Mouse (Mus musculus): ENCODE data around the gene Zfp992. TPM values are rescaled to one million over a fixed set of nuclear protein-coding genes. Genes with fewer than 3 reads are reported as not detected.
"Not testable (repeated sequence)": the region's sequence is repeated elsewhere in the genome, so short reads cannot be mapped to it uniquely, and the experiment has no call there.

The Zfp992 gene
- polyA plus RNA-seq, 1 experiment from 2014 or later, result 5.6 TPM

DNA sequence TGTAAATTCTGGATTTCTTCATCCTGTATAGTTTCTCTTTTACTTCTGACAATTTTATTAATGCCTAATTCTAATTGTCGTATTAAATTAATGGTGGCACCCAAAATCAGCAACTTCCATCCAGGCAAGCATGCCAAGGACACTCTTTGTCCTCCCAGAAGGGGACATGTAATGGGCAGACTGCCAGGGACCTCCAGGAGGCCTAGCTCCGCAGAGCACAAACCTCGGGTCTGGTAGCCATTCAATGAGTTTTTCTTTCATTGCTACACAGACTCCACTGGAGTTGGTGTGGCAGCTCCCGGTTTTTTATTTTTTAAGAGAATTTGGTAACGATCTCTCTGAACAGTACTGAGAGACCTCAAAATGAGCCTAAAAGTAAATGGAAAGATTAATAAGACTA is 11.9 kb downstream of the Zfp992 start:
- H3K36me3 ChIP-seq (ENCODE audit: control insufficient read depth, insufficient read depth, low read length); H3K27ac ChIP-seq (replicated peaks; ENCODE audit: low read depth, low read length); H3K4me3 ChIP-seq (ENCODE audit: low read depth, low read length); H3K4me1 ChIP-seq (ENCODE audit: control insufficient read depth, insufficient read depth, low read length); H3K27me3 ChIP-seq (ENCODE audit: control insufficient read depth, insufficient read depth, low read length); H3K4me2 ChIP-seq (ENCODE audit: low read depth, severe bottlenecking); H3K9ac ChIP-seq (ENCODE audit: low read length): not testable (repeated sequence)
- WGBS, result 85% methylated on average over 5 of the region's 5 CpGs
- ATAC-seq (ENCODE audit: insufficient number of reproducible peaks, low FRiP score, low TSS enrichment, low read depth), result peak; percentile 5; the same call in 1 of the 2 replicates
- H3K9me3 ChIP-seq (ENCODE audit: control insufficient read depth, low read length), result peaks cover 21% of the 10 kb centered on the region
- DNase-seq (ENCODE audit: low spot score), result peak; percentile 19

DNA sequence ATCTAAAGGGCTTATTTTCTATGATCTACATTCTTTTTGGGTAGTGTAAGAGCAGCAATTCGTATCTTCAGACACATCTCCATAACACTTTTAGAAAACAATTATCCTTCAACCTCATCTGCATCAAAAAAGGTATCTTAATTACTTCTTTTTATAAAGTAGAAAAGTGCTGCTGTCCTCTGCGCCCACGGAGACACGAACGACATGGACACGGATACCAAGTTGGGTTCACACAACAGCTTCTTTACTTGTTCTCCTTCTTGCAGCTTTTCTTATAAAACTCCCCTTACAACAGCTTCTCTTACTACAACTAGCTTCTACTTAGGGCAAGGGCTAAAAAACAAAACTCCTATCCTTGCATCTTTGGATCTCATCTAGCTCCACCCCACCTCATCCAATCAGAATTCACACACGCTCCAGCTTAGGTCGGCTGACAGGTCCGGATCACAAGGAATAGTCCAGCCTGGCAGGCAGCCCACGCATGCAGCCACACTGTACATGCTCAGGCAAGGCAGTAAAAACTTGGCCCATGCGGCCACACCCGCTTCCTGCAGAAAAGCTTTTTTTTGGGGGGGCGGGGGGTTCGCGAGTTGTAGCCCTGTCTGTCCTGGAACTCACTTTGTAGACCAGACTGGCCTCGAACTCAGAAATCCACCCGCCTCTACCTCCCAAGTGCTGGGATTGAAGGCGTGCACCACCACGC is 15.0 kb downstream of the Zfp992 start:
- WGBS, result 92% methylated on average over 17 of the region's 19 CpGs

DNA sequence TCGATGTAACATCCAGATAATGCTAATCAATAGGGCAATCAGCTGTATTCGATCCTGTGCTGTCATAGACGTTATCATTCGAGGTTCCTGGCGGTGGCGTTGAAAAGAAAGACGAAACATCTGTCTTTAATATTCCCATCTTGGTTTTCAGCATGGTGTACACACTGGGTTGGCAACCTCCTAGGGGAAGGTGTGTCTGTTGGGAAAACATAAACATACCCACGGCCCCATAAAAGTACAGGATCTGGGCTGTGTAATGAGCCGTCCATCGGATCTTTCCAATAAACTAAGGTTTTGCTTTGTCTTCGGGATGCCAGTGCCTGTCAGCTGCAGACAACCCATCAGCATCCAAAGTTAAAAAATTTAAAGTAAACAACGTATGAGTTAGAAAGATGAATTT is 21.2 kb downstream of the Zfp992 start:
- H3K4me3 ChIP-seq (ENCODE audit: low read depth, low read length); DNase-seq (ENCODE audit: low spot score); H3K9me3 ChIP-seq (ENCODE audit: control insufficient read depth, low read length); H3K27me3 ChIP-seq (ENCODE audit: control insufficient read depth, insufficient read depth, low read length); H3K27ac ChIP-seq (replicated peaks; ENCODE audit: low read depth, low read length); H3K36me3 ChIP-seq (ENCODE audit: control insufficient read depth, insufficient read depth, low read length); H3K9ac ChIP-seq (ENCODE audit: low read length); H3K4me2 ChIP-seq (ENCODE audit: low read depth, severe bottlenecking); H3K4me1 ChIP-seq (ENCODE audit: control insufficient read depth, insufficient read depth, low read length): not testable (repeated sequence)
- peak; percentile 52; the same call in 1 of the 2 replicates for ATAC-seq (ENCODE audit: insufficient number of reproducible peaks, low FRiP score, low TSS enrichment, low read depth)
- WGBS, result 93% methylated on average over 9 of the region's 12 CpGs

More for the DNA sequence above, 15.0 kb downstream of the Zfp992 start:
- H3K4me3 ChIP-seq (ENCODE audit: low read depth, low read length); H3K27ac ChIP-seq (replicated peaks; ENCODE audit: low read depth, low read length); H3K4me1 ChIP-seq (ENCODE audit: control insufficient read depth, insufficient read depth, low read length); H3K4me2 ChIP-seq (ENCODE audit: low read depth, severe bottlenecking); H3K27me3 ChIP-seq (ENCODE audit: control insufficient read depth, insufficient read depth, low read length); H3K9ac ChIP-seq (ENCODE audit: low read length); H3K36me3 ChIP-seq (ENCODE audit: control insufficient read depth, insufficient read depth, low read length); H3K9me3 ChIP-seq (ENCODE audit: control insufficient read depth, low read length): not testable (repeated sequence)
- DNase-seq (ENCODE audit: low spot score), result peak; percentile 18
- peak; percentile 22; the same call in 1 of the 2 replicates for ATAC-seq (ENCODE audit: insufficient number of reproducible peaks, low FRiP score, low TSS enrichment, low read depth)

DNA sequence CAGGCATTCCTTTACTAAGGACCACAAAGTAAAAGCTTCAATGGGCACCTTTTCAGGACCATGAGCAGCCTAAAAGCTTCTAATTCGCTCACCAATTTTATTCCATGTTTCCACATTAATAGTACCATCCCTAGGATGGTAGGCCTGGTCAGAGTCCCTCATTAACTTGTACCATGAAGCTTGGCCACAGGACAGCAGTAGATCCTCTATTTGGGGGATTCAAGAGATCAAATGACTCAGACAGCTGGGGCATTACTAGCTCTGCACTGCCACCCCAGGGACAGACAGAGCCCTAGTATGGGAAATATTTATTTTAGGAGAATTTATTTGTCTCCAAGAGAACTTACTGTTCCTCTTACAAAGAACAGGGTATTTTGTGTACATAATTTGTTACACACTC is 25.4 kb downstream of the Zfp992 start:
- not testable (repeated sequence) for H3K9me3 ChIP-seq (ENCODE audit: control insufficient read depth, low read length); H3K4me3 ChIP-seq (ENCODE audit: low read depth, low read length); H3K9ac ChIP-seq (ENCODE audit: low read length); DNase-seq (ENCODE audit: low spot score); H3K4me1 ChIP-seq (ENCODE audit: control insufficient read depth, insufficient read depth, low read length); H3K27ac ChIP-seq (replicated peaks; ENCODE audit: low read depth, low read length); H3K4me2 ChIP-seq (ENCODE audit: low read depth, severe bottlenecking); H3K27me3 ChIP-seq (ENCODE audit: control insufficient read depth, insufficient read depth, low read length); H3K36me3 ChIP-seq (ENCODE audit: control insufficient read depth, insufficient read depth, low read length)
- ATAC-seq (ENCODE audit: insufficient number of reproducible peaks, low FRiP score, low TSS enrichment, low read depth), result peak; percentile 18; the same call in 1 of the 2 replicates
- no CpG with 5 or more reads among the region's 1 CpGs for WGBS

DNA sequence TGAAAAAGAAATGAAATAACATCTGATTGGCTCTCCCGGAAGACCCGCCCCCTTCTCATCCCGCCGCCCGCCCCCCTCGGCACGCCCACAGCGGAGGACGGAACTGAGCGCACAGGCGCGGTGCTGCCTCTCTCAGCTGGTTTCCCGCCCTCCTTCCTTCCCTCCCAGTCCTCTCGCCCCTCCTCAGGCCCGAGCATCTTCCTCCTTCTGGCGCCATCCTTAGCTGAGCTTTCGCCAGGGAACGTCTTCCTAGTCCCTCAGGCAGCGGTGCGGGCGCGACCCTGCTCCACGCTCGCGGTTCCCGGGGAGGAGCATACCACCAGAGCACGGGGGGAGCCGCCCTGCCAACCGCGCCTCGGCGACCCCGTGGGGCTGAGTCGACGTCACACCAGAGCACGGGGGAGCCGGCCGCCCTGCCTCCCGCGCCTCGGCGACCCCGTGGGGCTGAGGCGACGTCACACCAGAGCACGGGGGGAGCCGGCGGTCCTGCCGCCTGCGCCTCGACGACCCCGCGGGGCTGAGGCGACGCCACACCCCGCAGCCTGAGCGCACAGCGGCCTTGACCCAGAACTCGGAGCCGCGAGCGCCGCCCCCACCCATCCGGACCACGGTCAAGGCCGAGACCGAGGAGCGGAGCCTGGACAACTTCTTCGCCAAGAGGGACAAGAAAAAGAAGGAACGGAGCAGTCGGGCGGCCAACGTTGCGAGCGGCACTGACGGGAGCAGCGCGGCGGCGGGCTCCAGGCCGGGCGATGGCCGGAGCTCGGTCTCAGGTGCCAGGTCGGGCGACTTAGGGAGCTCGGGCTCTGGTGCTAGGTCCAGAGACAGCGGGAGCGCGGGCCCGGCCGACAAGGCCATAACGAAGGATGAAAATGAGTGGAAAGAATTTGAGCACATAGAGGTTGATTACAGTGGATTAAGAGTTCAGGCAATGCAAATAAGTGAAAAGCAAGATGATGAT is 26.2 kb downstream of the Zfp992 start:
- peak; percentile 77 for ATAC-seq (ENCODE audit: insufficient number of reproducible peaks, low FRiP score, low TSS enrichment, low read depth)
- not testable (repeated sequence) for H3K36me3 ChIP-seq (ENCODE audit: control insufficient read depth, insufficient read depth, low read length); H3K27ac ChIP-seq (replicated peaks; ENCODE audit: low read depth, low read length); H3K4me3 ChIP-seq (ENCODE audit: low read depth, low read length); DNase-seq (ENCODE audit: low spot score); H3K9ac ChIP-seq (ENCODE audit: low read length); H3K9me3 ChIP-seq (ENCODE audit: control insufficient read depth, low read length); H3K4me2 ChIP-seq (ENCODE audit: low read depth, severe bottlenecking); H3K4me1 ChIP-seq (ENCODE audit: control insufficient read depth, insufficient read depth, low read length); H3K27me3 ChIP-seq (ENCODE audit: control insufficient read depth, insufficient read depth, low read length)
- 49% methylated on average over 52 of the region's 94 CpGs for WGBS

DNA sequence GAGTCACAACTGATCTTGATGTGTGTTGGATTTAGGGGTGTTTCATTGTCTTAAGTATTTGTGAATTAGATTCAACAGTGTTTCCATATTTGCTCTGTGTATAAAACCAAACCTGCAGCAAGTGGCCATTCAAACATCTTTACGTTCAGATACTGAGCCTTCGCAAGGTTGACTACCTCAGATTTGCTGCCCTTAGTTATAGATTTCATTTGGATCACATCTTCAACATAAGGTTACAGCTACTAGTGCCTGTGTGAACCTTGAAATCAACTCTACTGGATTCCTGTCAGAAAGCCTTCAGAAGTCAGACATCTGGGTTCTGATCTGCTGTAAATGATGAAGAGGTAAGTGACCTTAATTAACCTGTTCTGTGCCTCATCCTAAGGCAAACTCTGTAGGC is 27.4 kb downstream of the Zfp992 start:
- H3K36me3 ChIP-seq (ENCODE audit: control insufficient read depth, insufficient read depth, low read length), result not testable (repeated sequence)

DNA sequence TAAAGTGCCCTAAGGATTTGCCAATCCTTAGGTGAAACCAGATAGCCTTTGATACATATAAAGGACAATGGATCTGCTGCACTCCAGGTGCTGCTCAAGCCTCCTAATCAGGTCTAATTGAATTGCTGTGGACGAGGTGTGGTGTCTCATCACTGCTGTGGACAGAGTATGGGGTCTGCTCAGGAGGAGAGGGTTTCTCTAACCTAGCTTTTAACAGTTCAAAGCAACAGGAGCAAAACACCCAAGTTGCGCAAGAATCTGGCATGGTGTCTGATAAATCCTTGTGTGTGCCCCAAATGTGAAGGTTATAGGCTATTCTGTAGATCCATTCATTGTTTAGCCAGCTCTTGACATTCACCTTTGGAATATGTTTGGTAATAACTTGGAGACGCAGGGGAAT is 28.1 kb downstream of the Zfp992 start:
- DNase-seq (ENCODE audit: low spot score); H3K4me2 ChIP-seq (ENCODE audit: low read depth, severe bottlenecking); H3K27me3 ChIP-seq (ENCODE audit: control insufficient read depth, insufficient read depth, low read length); H3K9ac ChIP-seq (ENCODE audit: low read length); H3K36me3 ChIP-seq (ENCODE audit: control insufficient read depth, insufficient read depth, low read length); H3K4me1 ChIP-seq (ENCODE audit: control insufficient read depth, insufficient read depth, low read length); H3K27ac ChIP-seq (replicated peaks; ENCODE audit: low read depth, low read length); ATAC-seq (ENCODE audit: insufficient number of reproducible peaks, low FRiP score, low TSS enrichment, low read depth); H3K4me3 ChIP-seq (ENCODE audit: low read depth, low read length): not testable (repeated sequence)
- 88% methylated on average over 3 of the region's 3 CpGs for WGBS
- H3K9me3 ChIP-seq (ENCODE audit: control insufficient read depth, low read length), result peaks cover 19% of the 10 kb centered on the region

More for the DNA sequence above, 27.4 kb downstream of the Zfp992 start:
- not testable (repeated sequence) for H3K9ac ChIP-seq (ENCODE audit: low read length); H3K4me1 ChIP-seq (ENCODE audit: control insufficient read depth, insufficient read depth, low read length); H3K27me3 ChIP-seq (ENCODE audit: control insufficient read depth, insufficient read depth, low read length); H3K4me3 ChIP-seq (ENCODE audit: low read depth, low read length); H3K4me2 ChIP-seq (ENCODE audit: low read depth, severe bottlenecking); H3K27ac ChIP-seq (replicated peaks; ENCODE audit: low read depth, low read length); DNase-seq (ENCODE audit: low spot score); ATAC-seq (ENCODE audit: insufficient number of reproducible peaks, low FRiP score, low TSS enrichment, low read depth)
- H3K9me3 ChIP-seq (ENCODE audit: control insufficient read depth, low read length), result peaks cover 16% of the 10 kb centered on the region
- 99% methylated on average over 2 of the region's 2 CpGs for WGBS

DNA sequence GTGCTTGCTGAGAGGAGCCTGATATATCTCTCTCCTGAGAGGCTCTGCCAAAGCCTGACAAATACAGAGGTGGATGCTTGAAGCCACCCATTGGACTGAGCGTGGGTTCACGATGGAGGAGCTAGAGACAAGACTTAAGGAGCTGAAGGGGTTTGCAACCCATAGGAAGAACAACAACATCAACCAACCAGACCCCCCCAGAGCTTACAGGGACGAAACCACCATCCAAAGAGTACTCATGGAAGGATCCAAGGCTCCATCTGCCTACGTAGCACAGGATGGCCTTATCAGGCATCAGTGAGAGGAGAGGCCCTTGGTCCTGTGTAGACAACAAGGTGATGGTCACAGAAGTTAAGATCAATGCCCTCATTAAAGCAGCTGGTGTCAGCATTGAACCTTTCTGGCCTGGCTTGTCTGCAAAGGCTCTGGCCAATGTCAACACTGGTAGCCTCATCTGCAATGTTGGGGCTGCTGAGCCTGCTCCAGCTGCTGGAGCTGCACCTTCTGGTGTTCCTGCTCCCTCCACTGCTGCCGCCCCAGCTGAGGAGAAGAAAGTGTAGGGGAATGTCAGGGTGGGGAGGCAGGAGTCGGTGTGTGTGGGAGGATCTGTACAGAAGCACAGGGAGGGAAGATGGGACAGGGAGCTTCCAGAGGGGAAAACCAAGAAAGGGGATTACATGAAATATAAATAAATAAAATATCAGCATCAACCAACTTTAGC is 31.7 kb downstream of the Zfp992 start:
- DNase-seq (ENCODE audit: low spot score), result not testable (repeated sequence)
- peak; percentile 18; the same call in 1 of the 2 replicates for ATAC-seq (ENCODE audit: insufficient number of reproducible peaks, low FRiP score, low TSS enrichment, low read depth)

More for the DNA sequence above, 31.7 kb downstream of the Zfp992 start:
- H3K36me3 ChIP-seq (ENCODE audit: control insufficient read depth, insufficient read depth, low read length); H3K27me3 ChIP-seq (ENCODE audit: control insufficient read depth, insufficient read depth, low read length); H3K4me2 ChIP-seq (ENCODE audit: low read depth, severe bottlenecking); H3K4me1 ChIP-seq (ENCODE audit: control insufficient read depth, insufficient read depth, low read length); H3K27ac ChIP-seq (replicated peaks; ENCODE audit: low read depth, low read length); H3K9ac ChIP-seq (ENCODE audit: low read length); H3K4me3 ChIP-seq (ENCODE audit: low read depth, low read length): not testable (repeated sequence)
- peaks cover 26% of the 10 kb centered on the region for H3K9me3 ChIP-seq (ENCODE audit: control insufficient read depth, low read length)
- 72% methylated on average over 6 of the region's 6 CpGs for WGBS

Data from limb, embryonic 11.5 days (tissue).